Mouse (Mus musculus): ENCODE results near the gene Minpp1.

Gene Minpp1

DNA sequence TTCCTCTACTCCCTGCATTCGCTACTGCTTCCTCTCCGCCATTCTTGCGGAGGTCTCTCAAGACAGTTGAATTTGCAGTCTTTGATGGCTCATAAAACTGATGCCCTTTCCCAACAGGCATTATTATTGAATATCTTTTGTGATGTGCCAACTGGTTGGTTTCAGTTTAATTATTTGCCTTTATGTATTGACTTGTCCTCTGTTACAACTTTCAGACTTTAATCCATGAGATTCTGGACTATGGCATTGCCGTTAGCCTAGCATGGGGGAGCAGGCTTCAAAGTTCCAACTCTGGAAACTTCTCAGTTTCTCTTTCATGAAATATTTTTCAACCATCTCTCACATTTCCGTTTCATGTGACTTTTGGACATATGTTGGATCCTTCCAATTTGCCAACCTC is 41.6 kb downstream of the Minpp1 start:
- no peak for DNase-seq (ENCODE audit: low read depth, low spot score)

DNA sequence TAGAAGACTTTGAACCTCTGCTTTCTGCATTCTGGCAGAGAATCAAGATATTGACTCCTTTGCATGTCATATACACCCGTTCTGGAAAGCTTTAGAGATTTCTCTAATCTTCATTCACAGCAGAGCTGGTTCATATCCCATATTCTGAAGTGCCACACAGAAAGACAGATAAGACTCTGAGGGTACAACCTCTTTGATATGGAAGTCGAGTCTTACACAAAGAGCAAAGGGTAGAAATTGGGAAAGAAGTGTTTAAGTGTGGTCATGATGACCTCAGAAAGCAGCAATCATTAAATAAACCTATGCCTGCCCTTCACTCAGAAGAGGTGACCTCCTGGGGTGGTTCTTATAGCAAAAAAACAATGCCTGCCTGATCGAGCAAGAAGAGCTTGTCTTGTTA is 43.2 kb downstream of the Minpp1 start:
- no peak for DNase-seq (ENCODE audit: low read depth, low spot score)

DNA sequence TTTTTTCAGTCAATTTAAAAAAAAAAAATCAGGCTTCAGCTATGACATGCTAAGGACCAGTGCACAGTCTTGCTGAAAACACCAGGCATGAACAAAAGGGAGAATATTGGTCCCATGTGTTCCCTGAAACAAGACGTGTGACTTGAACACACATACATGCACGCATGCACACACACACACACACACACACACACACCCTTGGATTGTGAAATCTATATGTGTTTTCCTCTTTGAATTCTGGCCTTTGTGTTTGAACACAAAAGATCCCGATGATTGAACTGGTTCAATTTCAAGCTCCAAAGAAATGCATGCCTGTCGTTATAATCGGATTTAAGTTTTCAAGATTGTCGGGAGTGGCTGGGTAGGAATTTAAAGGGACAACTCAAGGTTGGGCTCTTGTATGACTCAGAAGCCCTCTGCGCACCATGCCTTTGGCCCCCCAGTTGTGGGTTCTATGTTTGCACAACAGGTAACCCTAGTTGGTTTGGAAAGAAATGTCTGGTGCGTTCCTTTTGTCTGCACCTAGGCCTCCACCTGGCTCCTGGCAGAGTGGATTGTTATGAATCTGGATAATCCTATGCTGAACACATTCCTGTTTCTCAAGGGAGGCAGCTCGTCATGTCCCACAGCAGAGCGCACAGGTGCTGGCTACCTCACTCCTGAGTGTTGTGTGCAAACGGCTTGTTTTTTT is 43.8 kb downstream of the Minpp1 start:
- no peak for DNase-seq (ENCODE audit: low read depth, low spot score)

DNA sequence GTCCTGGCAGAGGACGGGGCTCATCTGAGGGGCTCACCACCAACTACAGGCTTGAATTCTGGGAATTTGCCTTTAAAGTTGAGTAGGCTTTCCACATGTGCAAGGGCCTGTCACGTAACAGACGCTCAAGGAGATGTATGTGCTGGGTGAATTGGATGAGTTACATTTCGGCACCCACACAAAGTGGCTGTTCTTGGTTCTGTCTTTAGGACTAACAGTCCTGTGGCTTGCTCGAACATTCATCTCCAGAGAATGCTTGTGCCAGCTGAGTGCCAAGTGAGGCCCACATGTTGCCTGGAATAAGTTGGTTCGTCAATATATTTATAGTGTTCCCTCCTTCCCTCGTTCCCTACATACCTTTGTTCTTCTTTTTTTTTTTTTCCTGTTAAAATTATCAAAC is 44.7 kb downstream of the Minpp1 start:
- DNase-seq (ENCODE audit: low read depth, low spot score): no peak

DNA sequence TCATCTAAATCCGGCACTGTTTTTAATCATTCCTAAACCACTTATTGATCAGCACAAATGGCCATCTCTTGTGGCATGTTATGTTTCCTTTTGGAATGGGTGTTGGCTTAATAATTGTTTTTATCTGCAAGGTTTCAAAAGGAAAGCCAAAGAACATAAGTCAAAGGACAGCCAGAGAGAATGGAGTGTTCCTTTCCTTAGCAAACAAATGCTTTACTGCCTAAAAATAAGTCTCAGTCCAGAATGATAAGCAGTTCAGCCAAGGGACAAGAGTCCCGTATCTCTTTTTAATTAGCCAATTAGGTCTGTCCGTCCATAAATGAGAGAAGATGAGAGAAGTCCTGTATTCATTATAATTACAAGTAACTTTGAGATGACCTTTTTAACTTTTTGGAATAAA is 46.8 kb downstream of the Minpp1 start:
- DNase-seq (ENCODE audit: low read depth, low spot score): no peak

DNA sequence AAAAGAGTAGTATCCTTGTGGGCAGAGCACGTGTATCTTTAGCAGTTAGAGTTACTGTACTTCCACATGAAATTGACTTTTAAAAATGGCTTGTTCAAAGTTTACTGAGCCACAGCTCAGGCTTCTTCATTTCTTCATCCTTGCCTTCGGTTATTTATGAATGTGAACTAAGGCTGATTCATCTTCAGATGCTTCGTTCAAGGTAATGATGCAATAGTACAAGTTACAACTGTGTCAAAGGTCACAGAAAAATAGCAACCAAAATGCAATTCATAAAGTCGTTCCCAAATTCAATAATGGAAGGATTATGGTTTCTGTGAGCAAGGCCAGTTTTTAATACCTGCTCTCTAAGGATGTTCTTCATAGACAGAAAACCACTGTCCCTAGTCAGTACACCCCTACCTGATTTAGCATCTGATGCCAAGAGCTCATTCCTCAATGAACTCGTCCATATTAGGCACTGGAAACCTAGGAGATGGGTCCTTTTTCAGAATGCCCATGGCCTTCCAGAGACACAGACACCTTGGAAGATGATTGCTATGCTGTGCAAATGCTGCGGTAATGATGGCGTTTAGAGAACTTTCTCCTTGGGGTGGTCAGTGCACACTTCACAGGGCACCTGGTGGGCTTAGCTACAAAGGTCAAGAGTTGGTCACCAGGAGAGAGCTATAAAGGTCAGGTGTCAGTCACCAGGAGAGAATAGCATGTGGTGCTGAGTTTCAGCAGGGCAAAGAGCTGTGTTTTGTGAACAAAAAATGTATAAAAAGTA is 47.4 kb downstream of the Minpp1 start:
- no peak for DNase-seq (ENCODE audit: low read depth, low spot score)

DNA sequence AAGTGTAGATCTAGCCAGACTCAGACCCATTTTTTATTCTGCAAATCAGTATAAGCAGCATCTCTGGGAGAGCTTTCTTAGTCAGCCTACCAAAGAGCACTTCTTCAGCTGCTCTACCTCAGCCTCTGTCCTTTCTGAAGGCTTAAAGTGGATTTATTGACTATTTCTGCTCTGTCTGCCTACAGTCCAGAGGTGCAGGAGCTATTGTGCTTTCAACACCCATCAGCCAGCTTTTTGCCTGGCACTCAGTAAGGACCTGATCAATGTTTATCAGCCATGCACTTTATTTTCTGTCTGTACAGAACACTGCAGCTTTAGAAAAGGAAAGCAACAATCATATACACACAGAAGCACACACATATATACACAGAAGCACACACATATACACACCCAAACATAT is 49.3 kb downstream of the Minpp1 start:
- DNase-seq (ENCODE audit: low read depth, low spot score): no peak

DNA sequence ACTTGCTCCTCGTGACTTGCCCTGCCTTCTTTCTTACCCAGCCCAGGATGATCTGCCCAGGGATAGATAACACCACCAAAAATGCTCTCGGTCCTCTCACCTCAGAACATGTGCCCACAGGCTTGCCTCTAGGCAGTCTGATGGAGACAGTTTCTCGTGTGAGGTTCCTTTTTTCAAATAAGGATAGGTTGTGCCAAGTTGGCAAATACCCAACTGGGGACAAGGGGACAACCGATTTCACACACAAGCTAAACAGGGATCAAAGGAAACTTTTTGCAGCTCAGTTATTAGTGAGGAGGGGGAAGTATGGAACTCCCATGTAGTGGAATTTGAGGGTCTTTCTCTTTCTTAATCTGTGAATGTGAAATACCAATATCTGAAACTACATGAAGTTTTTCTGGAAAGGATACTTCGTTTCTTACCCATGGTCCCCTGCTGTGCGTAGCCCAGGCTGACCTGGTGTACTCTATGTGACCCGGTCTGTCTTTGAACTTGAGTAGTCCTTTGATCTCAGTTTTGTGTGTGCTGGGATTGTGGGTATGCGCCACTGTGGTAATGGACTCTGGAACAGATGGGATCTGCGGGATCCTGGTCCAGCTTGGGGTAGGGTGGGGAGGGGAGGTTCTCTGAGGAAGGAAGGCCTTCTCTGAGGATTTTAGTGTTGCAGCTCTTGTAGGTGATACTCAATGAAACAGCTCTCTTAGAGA is 57.4 kb downstream of the Minpp1 start:
- DNase-seq (ENCODE audit: low read depth, low spot score): no peak

DNA sequence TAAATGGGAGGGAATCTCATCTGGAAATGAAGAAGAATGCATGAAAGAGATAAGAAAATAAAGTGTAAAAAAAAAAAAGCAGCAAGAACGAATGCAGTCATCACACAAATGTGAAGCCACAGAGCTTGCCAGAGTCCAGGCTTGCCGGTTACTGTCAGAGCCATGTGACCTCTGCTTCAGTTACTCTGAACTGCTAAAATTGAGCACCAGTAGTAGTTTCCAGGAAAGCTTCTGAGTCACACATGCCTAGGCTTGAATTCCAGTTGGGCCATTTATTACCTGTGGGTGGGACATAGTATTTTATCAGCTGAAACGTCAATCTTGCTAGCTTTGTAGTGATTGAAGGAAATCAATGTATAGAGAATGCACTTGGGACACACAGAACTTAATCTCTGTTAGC is 61.8 kb downstream of the Minpp1 start:
- DNase-seq (ENCODE audit: low read depth, low spot score): no peak

DNA sequence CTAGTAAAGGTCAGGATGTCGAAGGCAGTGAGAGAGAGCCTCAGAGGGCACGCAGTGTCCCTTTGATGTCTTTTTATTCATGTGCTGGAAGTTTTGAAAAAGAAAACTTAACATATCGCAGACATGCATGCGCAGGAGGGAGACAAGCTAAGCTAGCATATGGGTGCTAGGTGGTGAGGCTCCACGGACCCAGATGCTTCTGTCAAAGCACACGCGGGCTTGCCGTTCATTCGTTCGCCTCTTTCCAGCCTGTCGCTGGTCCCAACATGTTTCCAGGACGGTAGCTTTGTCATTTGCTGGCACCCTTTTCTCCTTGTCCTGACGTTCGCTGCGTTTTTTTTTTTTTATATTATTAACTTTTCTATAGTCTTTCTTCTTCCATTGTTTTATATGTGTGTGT is 62.6 kb downstream of the Minpp1 start:
- DNase-seq (ENCODE audit: low read depth, low spot score): no peak

DNA sequence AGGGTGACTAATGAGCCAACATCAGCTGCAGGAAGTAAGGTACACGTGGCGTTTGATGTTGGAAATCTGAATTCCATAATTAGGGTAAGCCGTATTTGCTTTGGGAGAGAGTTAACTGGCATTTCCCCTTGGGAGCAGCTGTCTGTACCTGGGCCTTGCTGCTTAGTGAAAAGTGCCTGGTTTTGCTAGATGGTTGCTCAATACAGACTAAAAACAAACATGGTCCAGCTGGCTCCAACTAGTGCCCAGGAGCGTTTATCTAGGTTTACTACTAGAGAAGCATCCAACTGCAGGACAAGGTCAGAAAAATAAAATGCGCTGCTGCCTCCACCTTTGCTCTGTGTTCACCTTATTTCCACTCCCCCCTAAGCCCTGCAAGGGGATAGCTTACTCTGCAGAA is 64.9 kb downstream of the Minpp1 start:
- DNase-seq (ENCODE audit: low read depth, low spot score): no peak

DNA sequence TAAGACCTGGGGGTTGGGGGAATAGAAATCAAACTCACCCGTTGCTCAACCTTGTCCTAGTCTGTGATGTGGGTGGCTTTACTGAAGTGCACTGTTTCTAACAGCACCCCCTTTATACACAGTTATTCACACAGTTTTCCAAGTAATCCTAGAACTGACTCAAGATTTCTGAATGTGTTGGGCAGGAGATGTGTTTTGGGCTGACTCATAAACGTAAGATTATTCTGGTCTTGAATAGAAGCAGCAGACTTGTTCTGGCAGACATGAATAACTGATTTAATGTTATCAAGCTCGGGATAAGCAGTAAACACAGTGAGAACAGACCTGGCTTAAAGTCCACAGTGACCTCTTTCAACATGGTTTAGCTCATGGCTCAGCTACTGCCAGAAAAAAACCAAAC is 65.9 kb downstream of the Minpp1 start:
- DNase-seq (ENCODE audit: low read depth, low spot score): no peak

DNA sequence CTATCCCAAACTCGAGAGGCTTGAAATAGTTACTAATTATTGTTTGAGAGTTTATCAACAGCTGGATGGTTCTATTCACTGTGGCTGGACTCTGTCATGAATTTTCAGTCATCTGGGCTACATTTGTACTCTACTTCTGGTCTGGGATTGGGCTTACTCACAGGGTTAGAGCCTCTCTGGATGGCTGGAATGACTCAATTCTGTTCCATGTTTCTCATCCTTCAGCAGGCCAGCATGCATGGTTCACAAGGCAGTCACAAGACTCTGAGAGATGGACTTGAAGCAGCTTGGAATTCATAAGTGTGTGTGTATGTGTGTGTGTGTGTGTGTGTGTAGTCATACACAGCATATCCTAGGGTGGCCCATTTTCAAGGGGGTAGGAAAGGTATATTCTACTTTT is 66.5 kb downstream of the Minpp1 start:
- no peak for DNase-seq (ENCODE audit: low read depth, low spot score)

DNA sequence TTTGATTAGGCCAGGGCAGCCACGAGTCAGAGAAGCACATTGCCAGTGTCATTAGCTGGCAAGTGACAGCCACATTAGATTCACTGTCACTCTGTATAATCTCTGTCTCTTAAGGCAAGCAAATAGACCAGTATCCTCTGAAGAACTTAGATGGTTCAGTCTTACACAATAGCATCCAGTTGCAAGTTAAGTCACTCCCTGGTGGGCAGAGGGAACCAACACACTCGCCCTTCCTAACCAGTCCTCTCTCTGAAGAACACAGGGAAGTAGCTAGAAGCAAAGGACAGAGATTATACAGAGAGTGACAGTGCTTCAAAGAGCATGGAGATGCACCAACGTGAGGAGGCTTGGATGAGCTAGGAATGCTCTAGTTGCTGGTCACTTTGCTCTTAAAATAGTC is 67.7 kb downstream of the Minpp1 start:
- no peak for DNase-seq (ENCODE audit: low read depth, low spot score)

DNA sequence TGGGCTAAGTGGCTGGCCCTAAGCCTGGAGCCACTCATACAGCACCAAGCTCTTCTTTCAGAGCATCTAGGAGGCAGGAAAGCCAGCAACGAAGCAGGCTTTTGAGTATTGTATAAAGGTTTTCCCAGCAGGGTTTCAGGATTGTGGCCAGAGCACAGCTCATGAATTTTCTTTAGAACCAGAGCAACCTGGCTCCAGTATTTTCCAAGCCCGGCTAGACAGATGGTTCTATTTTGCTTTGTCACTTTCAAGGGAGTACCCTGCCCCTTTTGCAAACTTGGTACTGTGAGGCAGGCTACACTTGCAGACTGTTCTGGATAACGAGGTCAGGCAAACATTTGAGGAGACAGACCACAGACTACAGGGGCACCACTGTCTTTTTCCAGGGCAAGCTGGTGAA is 69.7 kb downstream of the Minpp1 start:
- no peak for DNase-seq (ENCODE audit: low read depth, low spot score)

All from c-Kit-negative CD71-positive TER-119-positive erythroid progenitor cells, embryonic 14.5 days (primary cell).